Mouse (Mus musculus) liver, embryonic 16.5 days (tissue): ENCODE data around the gene Begain. TPM values are rescaled to one million over a fixed set of nuclear protein-coding genes. Genes with fewer than 3 reads are reported as not detected.

ENCODE experiments used
- ATAC-seq: fragments of 200-750 bp; cut with Nextera tagmentation; 2 replicates; pipeline ENCODE4 v1.8.0; 2017; ENCODE audit warnings: low read depth, mild to moderate bottlenecking, moderate number of reproducible peaks, moderate library complexity
- H3K27ac ChIP-seq: fragments of 300-500 bp; sonication (generic); 2 replicates; pipeline ENCODE4 v1.5.1; 2014; ENCODE audit warnings: mild to moderate bottlenecking, low read length
- H3K27me3 ChIP-seq: fragments of 300-500 bp; sonication (generic); 2 replicates; pipeline ENCODE4 v1.6.1; 2014; ENCODE audit warnings: low read depth, low read length, mixed read lengths; ENCODE audit not compliant: control insufficient read depth, insufficient read depth
- H3K36me3 ChIP-seq: fragments of 300-500 bp; sonication (generic); 2 replicates; pipeline ENCODE4 v1.6.1; 2014; ENCODE audit warnings: mild to moderate bottlenecking; ENCODE audit not compliant: control insufficient read depth, insufficient read depth
- H3K4me1 ChIP-seq: fragments of 300-500 bp; sonication (generic); 2 replicates; pipeline ENCODE4 v1.6.1; 2014; ENCODE audit warnings: low read depth, low read length, mixed read lengths; ENCODE audit not compliant: control insufficient read depth
- H3K4me2 ChIP-seq: fragments of 300-500 bp; sonication (generic); 2 replicates; pipeline ENCODE4 v1.6.1; 2014; ENCODE audit warnings: low read depth, low read length, mixed read lengths
- H3K4me3 ChIP-seq: fragments of 300-500 bp; sonication (generic); 2 replicates; pipeline ENCODE4 v1.5.1; 2014; ENCODE audit warnings: low read depth, mild to moderate bottlenecking, low read length
- H3K9ac ChIP-seq: fragments of 300-500 bp; sonication (generic); 2 replicates; pipeline ENCODE4 v1.6.1; 2014; ENCODE audit warnings: low read depth, low read length
- H3K9me3 ChIP-seq: fragments of 300-500 bp; sonication (generic); replicated peaks from 2 replicates; pipeline ENCODE4 v1.6.1; 2016; ENCODE audit warnings: low read length; ENCODE audit not compliant: control insufficient read depth
- WGBS: fragments of 180-500 bp; shearing (Covaris S2); extraction: QIAGEN DNeasy Blood & Tissue Kit; methylation state at CpG from one replicate; pipeline ENCODE4 v1.1.7; 2014; ENCODE audit not compliant: insufficient replicate concordance; 5-methylcytosine and 5-hydroxymethylcytosine counted together
- polyA plus RNA-seq: library from polyadenylated mRNA; unstranded; fragments of >200 nt; fragmentation: Nextera tagmentation; extraction: Ambion mirVana; gene quantifications from 2 replicates; pipeline ENCODE4 v1.2.1, GENCODE M21; 2015

Begain gene
- polyA plus RNA-seq, 1 experiment from 2014 or later: 0.66 TPM

GRCm38 (mm10) chr12:109068738-109069137 is 721 bp upstream of the Begain start:
- Histone ChIP-seq H3K4me2 (no peak overlapping the region), H3K27me3 (peaks cover 23% of the 10 kb centered on the region), H3K9me3 (no peaks in the 10 kb centered on the region), H3K4me3 (no peak overlapping the region), H3K9ac (no peak overlapping the region), H3K4me1 (no peaks in the 10 kb centered on the region), H3K36me3 (no peaks in the 10 kb centered on the region), H3K27ac (no peak overlapping the region)
- ATAC-seq: no peak
- WGBS: 27% methylated on average over 7 of the region's 7 CpGs

GRCm38 (mm10) chr12:109067561-109068135 is 369 bp downstream of the Begain start:
- Histone ChIP-seq H3K27me3 (peaks cover 23% of the 10 kb centered on the region), H3K4me3 (peak overlapping the region; percentile 48), H3K36me3 (no peaks in the 10 kb centered on the region), H3K4me2 (peak overlapping the region; percentile 57), H3K9ac (peak overlapping the region; percentile 12; the same call in 1 of the 2 replicates), H3K4me1 (no peaks in the 10 kb centered on the region), H3K27ac (no peak overlapping the region), H3K9me3 (no peaks in the 10 kb centered on the region)
- WGBS: 3% methylated on average over 45 of the region's 59 CpGs
- peak; percentile 61 for ATAC-seq

GRCm38 (mm10) chr12:109058660-109059059 is 9.4 kb downstream of the Begain start:
- Histone ChIP-seq H3K9ac (no peak overlapping the region), H3K27me3 (peaks cover 24% of the 10 kb centered on the region), H3K4me3 (no peak overlapping the region), H3K9me3 (no peaks in the 10 kb centered on the region), H3K36me3 (no peaks in the 10 kb centered on the region), H3K27ac (no peak overlapping the region), H3K4me1 (no peaks in the 10 kb centered on the region), H3K4me2 (no peak overlapping the region)
- ATAC-seq: no peak
- 63% methylated on average over 8 of the region's 8 CpGs for WGBS

DNA sequence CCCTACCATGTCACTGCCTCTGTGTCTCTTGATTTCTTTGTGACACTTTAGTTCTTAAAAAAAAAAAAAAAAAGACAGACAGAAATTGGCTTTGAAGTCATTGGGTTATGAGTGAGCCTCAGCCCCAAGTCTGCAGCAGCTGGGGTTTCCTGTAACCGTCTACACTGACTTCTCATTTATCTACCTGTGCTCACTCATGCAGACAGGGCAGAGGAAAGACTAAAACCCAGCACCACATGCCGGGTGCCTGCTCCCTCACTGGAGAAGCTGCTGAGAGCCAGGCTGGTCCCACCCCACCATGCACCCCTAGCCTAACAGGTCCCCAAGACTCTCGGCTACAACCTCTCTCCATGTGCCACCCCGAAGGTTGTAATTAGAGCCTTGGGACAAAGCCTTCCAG is 10.3 kb downstream of the Begain start:
- Histone ChIP-seq H3K9me3 (no peaks in the 10 kb centered on the region), H3K4me2 (no peak overlapping the region), H3K4me1 (no peaks in the 10 kb centered on the region), H3K27me3 (peaks cover 34% of the 10 kb centered on the region), H3K27ac (no peak overlapping the region), H3K9ac (no peak overlapping the region), H3K4me3 (no peak overlapping the region), H3K36me3 (no peaks in the 10 kb centered on the region)
- 42% methylated on average over 4 of the region's 4 CpGs for WGBS
- ATAC-seq: no peak

DNA sequence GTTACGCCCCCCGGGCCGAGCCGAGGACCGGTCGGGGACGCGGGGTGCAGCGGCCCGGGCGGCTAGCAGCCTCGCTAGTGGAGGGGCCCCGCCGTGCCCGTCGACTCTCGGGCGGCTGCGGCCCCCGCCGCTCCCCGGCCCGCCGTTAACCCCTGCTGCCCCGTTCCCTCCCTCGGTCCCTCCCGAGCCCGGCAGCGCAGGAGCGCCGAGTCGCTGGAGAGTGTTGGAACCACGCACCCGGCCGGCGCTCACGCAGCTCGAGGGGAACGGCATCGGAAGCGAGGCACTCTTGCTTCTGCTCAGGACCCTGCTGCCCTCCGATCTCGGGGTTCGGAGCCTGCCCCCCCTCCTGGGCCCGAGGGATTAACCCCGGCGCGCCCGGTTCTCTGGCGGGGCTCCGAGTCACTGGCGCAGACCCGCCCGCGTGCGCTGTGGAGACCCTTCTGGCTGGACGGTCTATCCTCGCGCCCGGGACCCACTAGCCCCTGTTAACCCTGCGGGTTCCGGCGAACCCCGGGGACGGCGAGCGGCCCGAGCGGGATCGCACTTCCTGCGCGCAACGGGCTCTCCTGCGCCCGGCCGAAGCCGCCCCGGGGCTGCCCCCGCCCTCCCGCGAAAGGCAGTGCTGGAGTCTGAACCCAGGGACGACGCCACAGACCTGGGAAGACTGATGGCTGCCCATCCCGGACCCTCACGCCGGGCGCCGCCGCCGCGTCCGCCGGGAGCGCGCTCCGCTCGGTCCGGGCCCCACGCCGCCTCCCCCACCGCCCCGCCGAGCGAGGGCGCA is 14.8 kb downstream of the Begain start:
- H3K4me3 ChIP-seq: peak overlapping the region; percentile 44

GRCm38 (mm10) chr12:109049949-109050348 is 18.1 kb downstream of the Begain start:
- H3K9me3 ChIP-seq: no peaks in the 10 kb centered on the region
- WGBS: 67% methylated on average over 4 of the region's 4 CpGs
- H3K27ac ChIP-seq: no peak overlapping the region
- no peak overlapping the region for H3K4me3 ChIP-seq
- H3K9ac ChIP-seq: no peak overlapping the region
- H3K4me1 ChIP-seq: no peaks in the 10 kb centered on the region
- no peaks in the 10 kb centered on the region for H3K36me3 ChIP-seq
- no peak for ATAC-seq
- H3K27me3 ChIP-seq: peaks cover 42% of the 10 kb centered on the region
- H3K4me2 ChIP-seq: no peak overlapping the region

More for the DNA sequence above, 14.8 kb downstream of the Begain start:
- H3K9ac ChIP-seq: no peak overlapping the region
- H3K27me3 ChIP-seq: peaks cover 53% of the 10 kb centered on the region
- no peak overlapping the region for H3K27ac ChIP-seq
- H3K9me3 ChIP-seq: no peaks in the 10 kb centered on the region
- ATAC-seq: no peak
- H3K36me3 ChIP-seq: no peaks in the 10 kb centered on the region
- under 1% methylated on average over 101 of the region's 105 CpGs for WGBS
- H3K4me2 ChIP-seq: peak overlapping the region; percentile 42
- no peaks in the 10 kb centered on the region for H3K4me1 ChIP-seq

GRCm38 (mm10) chr12:109045581-109045980 is 22.4 kb downstream of the Begain start:
- H3K4me3 ChIP-seq: no peak overlapping the region
- no peaks in the 10 kb centered on the region for H3K27me3 ChIP-seq
- ATAC-seq: no peak
- no peaks in the 10 kb centered on the region for H3K36me3 ChIP-seq
- WGBS: 74% methylated on average over 7 of the region's 7 CpGs
- no peak overlapping the region for H3K4me2 ChIP-seq
- H3K9ac ChIP-seq: no peak overlapping the region
- H3K9me3 ChIP-seq: no peaks in the 10 kb centered on the region
- no peaks in the 10 kb centered on the region for H3K4me1 ChIP-seq
- H3K27ac ChIP-seq: no peak overlapping the region

- no peaks in the 10 kb centered on the region for H3K36me3 ChIP-seq
- no peak overlapping the region for H3K9ac ChIP-seq
- no peaks in the 10 kb centered on the region for H3K27me3 ChIP-seq
- H3K9me3 ChIP-seq: no peaks in the 10 kb centered on the region
- no peak overlapping the region for H3K4me3 ChIP-seq
- H3K27ac ChIP-seq: no peak overlapping the region
- no peaks in the 10 kb centered on the region for H3K4me1 ChIP-seq
- no peak overlapping the region for H3K4me2 ChIP-seq
- WGBS: 17% methylated on average over 5 of the region's 5 CpGs
- ATAC-seq: no peak
Measured at GRCm38 (mm10) chr12:109044497-109044896, 23.5 kb downstream of the Begain start.

GRCm38 (mm10) chr12:109039311-109039710 is 28.7 kb downstream of the Begain start:
- Histone ChIP-seq H3K27ac (no peak overlapping the region), H3K4me3 (no peak overlapping the region), H3K27me3 (no peaks in the 10 kb centered on the region), H3K4me1 (no peaks in the 10 kb centered on the region), H3K4me2 (no peak overlapping the region), H3K9ac (no peak overlapping the region), H3K9me3 (no peaks in the 10 kb centered on the region), H3K36me3 (no peaks in the 10 kb centered on the region)
- 61% methylated on average over 7 of the region's 7 CpGs for WGBS
- no peak for ATAC-seq
